Mouse (Mus musculus) WW6 (cell line): ENCODE measurements around the gene Enpp7.

Source experiments
- DNase-seq: peaks from one replicate; pipeline ENCODE4 v3.0.0-alpha.2; 2013; ENCODE audit warnings: low read depth, low spot score

The Enpp7 gene

DNA sequence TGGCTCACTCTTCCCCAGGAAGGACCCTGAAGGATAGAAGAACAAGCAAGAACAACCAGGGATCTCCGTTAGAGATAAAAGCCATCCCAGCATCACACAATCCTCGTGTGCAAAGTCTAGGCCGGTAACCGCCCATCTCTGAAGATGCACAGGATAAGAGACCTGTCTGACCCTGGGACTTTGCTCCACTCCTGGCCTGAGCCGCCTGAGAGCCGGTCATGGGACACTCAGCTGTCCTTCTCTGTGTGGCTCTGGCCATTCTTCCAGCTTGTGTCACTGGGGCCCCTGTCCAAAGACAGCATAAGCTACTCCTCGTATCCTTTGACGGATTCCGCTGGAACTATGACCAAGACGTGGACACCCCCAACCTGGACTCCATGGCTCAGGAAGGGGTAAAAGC is at the start of gene Enpp7:
Gene Enpp7 (plus strand): TSS at position 190 of the 400 bp plus-strand sequence.
- DNase-seq = no peak

DNA sequence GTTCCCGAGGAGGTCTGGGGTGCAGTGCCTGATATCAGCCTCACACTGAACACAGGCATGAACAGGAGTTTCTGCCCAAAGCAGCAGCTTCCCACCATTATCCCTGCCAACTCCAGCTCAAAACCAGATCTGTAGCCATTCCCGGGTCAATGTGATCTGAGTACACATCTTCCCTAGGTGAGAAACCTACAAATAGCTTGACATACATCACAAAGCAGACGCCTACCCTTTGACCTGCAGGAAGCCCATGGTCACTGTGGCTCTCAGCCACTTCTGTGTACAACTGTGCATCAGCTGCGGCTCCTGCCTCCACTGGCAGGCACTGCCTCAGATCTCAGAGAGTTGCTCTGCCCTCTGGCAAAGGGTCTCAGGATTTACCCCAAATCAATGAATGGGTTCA is 48.3 kb upstream of the Enpp7 start:
- DNase-seq = no peak

DNA sequence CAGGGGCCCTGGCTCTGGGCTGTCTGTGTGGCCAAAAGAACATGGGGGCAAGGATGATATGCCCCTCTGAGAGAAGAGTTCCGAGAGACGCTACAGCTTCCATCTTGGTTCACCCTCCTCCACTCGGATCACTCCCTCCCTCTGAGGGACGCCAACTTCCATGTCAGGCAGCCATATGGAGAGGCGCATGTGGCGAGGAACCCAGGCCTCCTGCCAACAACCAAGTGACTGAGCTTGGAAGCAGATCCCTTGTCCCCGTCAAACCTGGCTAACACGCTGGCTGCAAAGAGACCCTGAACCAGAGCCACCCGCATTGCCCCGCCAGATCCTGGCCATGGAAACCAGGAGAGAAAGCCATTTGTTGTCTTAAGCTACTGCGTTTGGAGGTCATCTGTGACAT is 47.4 kb upstream of the Enpp7 start:
- DNase-seq = no peak

DNA sequence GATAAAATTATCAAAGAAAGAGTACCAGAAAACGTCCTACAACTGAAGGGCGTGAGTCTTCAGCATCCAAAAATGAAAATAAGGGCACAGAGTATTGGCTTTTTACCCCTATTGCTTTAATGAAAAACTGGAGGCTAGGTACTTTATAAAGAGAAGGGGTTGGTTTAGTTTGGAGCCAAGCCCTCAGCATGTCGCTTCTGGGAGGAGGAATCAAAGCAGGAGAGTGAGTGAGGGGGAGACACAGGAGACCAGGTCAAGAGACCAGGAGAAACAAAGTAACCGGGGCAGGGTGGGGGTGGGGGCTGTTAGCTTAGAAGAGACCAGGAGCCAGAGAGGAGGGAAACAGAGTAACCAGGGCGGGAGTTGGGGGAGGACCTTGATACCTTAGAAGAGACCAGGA is 46.7 kb upstream of the Enpp7 start:
- no peak for DNase-seq

DNA sequence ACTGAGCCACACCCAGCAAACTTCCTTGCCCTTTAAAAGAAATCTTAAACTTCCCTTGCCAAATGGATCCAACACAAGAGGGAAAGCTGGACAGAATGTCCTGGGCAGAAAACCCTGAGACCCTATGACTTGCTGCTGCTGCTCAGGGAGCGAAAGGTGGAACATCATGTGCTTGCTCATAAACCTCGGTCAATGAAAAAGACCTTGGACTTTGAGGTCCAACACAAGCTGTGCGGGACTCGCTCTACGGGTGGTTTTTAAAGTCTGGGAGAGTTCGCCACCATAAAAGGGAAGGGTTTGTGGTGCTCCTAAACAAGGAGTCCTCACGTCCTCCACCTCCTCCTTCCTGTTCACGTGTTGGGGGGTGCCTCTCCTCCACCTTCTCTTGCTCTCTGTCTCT is 42.1 kb upstream of the Enpp7 start:
- no peak for DNase-seq

DNA sequence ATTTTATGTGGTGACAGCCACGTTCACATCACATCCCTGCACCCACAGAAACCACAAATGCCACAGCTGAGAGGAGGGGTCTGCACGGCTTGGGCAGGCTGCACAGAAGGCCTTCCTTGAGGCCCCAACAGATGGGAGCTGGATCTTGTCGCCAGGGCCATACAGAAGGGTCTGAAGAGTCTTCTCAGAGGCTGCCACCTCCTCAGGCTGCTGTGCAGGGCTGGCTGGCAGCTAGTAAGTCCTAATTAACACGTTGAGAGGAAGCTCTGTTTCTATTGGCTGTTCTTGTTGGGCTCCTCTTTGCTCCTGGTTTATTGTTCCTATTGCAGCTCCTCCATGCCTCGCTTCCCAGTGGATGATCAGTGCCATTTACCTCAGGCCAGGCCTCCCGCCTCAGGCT is 33.0 kb upstream of the Enpp7 start:
- DNase-seq = no peak

DNA sequence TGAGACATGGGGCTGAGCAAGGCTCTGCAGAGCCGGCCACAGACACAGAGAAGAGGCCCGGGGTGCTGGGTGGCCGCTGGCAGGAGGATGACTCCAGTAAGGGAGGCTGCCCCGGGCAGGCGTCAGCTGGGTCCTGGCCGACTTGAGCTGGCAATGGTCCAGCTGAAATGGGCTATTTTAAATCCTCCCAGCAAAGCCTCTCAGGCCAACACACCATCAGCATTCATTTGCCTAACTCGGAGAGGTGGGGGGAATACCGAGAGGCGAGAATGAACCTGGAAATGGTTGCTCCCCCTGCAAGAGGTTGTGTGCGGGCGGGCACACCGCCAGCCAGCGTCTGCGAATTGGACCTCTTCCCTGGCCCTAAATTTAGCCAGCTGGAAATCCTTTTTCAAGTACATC is 30.9 kb upstream of the Enpp7 start:
- no peak for DNase-seq

DNA sequence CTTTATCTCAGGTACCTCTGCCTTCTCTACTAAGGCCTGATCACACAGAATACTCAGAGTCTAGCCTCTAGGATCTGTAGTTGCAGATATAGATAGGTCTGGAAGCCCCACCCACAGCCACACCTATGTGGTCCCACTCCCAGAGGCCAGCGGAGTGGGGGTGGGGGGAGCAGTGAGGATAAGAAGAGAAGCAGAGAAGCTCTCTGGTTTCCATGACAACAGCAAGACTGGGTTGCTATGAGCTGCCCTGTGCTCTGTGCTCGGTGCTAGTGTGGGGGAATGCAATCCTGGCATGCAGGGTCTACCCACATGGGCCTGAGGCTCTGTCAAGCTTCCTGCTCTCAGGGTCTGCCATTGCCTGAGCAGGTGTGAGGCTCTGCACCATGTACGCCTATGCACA is 27.3 kb upstream of the Enpp7 start:
- no peak for DNase-seq

DNA sequence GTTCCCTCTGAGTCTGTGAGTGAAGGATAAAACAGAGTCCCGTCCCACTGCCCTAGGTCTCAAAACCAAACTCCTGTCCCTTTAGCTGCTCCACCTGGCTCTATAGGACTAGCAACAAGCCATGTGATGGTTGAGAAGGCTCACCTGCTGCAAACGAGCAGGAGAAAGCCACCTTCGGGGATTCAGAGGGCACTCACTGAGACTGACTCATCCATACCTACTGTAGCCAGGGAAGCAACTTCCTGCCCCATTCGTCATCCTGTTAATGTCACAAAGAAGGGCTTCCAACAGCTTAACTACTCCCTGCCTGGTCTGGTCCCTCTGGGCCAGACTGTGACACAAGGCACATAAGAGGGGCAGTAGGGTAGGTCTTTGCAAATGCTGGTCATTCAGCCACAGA is 25.5 kb upstream of the Enpp7 start:
- no peak for DNase-seq

DNA sequence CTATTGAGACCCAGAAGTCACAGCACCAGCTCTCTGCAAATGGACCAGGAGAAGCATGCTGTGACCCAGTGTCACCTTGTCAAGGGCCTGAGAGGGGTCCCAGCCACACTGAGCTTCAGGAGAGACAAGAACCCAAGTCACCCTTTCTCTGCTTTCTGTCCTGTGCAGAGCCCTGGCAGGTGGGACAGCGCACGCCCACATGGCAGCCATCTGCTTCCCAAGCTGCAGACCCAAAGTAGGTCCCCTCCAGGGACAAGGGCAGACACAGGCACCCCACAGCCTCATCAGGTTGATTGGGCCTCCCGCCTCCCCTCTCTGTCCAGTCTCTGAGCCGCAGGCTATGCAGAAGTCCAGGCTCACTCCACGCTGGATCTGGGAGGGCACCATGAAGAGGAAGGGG is 24.1 kb upstream of the Enpp7 start:
- DNase-seq = no peak

DNA sequence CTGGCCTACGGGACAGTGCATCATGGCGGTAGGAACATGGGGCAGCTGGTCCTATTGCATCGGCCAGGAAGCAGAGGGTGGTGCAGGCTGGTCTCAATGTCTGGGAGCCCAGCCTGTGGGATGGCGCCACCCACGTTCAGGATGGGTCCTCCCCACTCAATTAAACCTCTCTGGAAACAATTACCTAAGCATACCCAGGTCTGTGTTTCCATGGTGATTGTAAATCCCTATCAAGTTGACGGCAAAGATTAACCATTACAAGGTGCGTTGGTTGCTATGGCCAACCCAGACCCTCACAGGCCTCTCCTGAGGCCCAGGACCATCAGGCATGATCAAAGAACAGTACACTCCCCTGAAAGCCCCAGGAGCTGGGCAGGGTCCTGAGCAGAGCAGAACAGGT is 22.9 kb upstream of the Enpp7 start:
- DNase-seq = no peak

DNA sequence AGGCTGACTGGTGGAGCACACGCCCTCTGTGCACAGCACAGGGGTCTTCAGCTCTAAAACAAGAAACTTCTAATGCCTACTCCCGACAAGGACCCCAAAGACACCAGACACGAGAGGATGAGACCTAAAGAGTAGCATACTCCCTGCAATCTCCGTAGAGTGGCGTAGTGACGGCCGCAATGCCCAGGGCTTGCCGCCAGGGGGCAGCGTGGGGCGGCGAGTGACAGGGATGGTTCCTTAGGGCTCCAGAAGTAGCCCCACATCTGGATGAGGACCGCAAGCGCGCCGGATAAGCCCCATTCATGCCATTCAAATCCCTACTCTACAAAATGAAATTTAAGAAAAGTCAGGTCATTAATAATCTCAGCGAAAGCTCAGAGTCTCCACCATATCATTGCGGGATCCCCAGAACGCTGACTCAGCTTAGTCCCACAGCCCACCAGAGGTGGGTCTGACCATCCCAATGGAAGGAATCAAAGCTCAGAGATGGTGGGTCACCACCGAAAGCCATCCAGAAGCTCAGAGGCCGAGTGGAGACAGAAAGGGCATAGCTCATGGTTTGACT is 16.4 kb upstream of the Enpp7 start:
- peak; percentile 50 for DNase-seq

DNA sequence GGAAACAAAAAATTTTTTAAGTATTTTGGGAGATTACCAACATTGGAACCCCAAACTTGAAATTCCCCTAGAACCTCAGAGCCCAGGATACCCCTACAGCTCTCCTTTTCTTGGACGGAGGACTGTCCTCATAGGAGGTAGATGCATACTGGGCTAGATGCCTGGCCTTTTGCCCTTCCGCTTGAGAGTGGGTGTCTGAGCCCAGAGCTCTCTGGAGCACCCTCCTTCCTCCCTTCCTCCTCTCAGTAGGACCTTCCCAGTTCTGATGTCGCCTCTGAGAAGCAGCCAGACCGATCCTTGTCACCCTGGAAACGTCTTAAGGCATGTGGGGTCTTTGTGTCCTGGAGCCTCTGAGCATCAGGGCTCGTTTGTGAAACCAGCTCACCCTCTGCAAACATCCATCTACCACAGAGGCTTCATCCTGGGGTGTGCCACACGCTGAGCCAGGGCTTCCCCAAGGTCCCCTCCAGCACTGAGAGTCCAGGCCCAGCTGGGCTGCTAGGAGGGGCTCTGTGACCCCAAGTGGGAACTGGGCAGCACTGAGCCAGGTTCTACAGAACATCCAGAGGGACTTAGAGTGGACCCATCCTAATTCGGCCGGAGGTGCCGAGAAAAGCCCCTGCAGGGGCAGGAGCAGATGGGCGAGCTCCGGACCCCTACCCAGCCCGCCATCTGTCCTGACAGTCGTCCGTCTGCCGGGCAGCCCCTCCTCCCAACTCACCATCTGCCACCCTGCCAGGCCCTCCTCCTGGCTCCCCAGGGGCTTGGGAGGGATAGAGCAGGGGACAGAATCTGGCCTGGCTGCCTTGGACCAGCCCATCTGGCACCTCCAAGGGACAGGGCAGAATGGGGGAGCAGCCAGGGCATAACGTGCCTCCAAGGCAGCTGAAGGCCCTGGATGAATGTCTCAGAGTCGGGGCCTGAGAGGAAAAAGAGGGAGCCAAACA is 15.3 kb upstream of the Enpp7 start:
- DNase-seq = no peak

DNA sequence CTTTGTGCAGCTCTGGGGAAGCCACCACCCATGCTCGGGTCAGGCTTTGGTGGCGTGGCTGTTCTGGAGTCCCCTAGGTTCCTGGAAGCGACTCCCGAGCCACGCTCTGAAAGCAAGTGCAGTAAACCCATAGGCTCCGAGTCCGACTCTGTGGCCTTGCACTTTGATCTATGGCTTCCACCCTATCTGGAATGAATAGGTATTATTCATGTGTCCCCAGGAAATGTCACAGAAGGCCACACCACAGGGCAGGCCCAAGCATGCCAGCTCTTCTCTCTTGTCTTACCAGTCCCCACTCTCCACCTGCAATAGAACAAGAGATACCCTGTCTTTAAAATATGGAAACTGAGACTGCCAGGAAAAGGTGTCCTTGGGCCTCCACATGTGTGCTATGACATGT is 13.6 kb upstream of the Enpp7 start:
- DNase-seq = no peak

DNA sequence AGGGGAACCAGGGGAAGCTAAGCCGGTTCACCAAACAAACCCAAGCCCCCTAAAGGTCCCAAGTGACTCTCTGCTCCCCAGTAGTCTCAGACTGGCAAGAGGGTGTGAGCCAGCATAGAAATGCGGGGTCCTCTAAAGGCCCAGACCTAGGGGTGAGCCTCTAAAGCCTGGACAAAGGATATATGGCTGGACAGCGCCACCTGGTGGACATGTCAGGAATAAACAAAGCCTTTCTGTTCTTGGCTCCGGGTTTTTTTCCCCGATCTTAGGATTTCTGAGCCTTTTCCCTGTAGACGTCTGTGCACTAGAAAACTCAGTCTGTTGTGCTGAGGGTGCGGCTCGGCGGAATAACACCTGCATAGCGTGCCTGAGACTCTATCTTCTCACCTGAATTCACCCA is 12.6 kb upstream of the Enpp7 start:
- DNase-seq = peak; percentile 48

DNA sequence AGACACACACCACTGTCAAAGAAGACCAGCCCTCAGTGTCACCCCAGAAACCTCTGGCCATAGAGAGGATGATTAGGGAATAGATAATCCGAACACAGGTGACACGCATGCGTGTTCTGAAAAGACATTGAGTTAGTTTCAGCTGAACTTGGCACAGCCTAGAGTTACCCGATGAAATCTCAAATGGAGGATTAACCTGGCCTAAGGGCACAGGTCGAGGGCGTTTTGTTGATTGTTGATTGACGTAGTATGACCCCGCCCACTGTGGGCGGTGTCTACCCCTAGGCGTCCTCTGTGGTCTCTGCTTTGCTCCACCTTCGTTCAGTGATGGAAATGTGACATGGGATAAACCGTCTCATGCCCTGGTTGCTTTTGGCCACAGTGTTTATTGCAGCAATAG is 12.1 kb upstream of the Enpp7 start:
- peak; percentile 67 for DNase-seq

DNA sequence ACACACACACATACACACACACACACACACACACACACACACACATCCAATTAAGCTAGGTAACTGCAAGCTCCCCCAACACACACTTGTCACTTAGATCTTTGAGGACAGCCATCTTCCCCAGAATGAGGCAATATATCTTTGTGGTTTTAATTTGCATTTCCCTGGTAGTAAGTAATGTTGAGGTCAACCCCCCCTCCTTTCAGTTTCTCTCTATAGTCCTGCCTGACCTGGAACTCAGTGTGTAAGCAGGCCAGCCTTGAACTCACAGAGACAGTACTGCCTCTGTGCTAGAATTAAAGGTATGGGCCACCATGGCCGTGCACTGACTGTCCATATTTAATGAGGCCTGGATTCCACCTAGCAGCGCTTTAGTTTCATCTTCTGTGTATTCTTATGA is 7.6 kb upstream of the Enpp7 start:
- DNase-seq = no peak

DNA sequence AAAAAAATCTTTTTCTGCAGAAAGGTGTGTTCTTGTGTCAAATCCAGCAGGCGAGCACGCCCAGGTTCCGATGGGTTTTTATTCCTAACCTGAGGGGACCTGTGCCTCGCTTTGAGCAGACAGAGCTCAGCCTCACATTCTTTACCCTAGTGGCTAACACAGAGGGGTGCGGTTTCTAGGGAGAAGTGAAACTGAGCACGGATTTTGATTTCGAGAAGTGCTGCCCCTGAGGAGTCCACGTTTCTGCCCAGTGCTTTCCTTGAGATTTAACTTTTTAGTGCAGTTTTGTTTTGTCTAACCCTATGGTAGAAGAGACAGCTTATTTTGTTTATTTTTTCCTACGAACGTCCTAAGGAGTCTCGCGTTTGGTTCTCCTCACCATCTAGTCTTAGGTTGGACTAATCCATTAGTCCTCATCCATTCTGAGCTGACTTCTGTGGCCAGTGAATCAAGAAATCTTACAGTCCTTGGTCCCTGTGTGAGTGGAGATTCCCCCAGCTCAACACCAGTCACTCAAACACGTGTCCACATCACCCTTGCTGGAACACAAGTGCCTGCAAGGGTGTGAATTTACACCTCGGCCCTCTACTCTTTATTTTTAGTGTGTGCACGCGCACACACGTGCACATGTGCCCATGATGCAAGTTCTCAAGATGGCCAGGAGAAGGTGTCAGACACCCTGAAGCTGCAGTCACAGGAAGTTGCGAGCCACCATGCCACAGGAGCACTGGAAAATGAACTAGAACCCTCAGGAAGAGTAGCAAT is 6.8 kb upstream of the Enpp7 start:
- DNase-seq = no peak

DNA sequence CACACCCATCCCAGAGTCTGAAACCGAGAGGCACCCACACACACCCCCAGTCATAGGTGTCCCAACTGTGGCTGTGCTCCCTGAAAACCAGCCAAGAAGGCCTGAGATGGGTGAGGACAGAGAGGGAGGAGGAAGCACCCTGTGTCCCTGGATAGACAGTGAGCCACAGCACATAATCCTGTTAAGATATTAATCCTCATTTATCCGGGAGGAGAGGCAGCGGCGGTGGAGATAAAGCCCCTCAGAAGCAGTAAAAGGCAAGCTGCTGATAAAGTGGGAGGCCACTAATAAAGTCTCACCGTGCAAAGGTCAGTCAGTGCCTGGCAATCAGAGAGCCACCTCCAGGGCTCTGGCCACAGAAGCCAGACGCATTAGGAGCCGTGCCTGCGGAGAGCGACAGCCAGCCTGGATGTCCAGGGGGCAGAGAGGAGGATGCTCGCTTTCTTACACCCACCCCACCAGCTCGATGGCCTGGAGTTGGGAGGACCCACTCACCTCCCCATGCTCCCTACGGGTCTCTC is 5.3 kb upstream of the Enpp7 start:
- DNase-seq = no peak

DNA sequence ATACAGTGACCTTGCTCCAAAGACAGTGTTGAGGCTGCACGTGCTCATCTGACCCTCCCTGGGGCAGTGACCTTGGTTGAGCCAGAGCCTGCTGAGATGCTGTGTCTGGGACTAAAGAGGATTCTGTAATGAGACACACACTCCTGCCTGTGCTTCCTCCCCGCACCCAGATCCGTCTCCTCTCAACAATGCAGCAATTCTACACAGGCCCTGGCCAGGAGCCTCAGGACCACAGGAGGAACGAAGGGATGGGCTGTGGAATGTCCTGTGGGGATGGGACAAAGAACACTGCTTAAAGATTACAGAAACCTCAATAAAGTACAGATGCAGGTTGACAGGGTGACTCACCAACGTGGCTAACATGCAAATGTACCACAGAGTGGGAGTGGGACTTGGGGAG is 2.4 kb upstream of the Enpp7 start:
- no peak for DNase-seq

DNA sequence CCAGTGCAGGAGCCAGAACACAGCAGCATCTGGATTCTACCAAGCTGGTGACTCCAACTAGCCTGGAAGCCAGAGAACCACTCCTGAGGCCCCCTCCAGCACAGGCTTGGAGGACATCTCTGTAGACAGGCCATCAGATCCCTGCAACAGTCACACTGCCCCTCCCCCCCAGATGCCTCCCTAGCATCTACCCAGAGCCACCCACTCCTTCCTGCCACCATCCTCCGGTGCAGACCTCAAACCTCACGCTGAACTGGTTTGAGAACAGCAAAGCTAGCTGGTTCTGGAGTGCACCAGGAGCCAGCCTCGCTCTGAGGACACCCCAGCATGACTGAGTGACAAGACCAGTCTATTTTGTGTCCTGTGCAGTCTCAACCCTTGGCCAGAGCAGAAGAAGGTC is 4.8 kb downstream of the Enpp7 start:
- DNase-seq = no peak

DNA sequence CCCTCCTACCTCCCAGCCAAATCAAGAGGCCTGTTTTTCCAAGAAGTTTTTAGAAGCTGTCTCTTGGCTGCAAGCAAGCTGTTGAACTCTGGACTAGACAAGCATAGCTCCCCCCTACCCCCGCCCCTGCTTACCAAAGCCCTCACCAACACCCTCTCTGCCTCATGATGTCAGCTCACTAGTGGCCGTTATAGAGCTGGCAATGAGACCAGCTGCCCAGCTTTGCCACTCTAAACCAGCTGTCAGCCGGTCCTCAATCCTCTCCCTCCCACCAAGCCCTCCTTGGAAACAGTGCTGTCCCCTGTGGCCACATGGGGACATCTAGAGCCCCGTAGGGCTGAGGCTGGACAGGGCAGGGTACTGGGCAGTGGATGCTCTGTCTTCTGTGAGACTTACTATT is 7.5 kb downstream of the Enpp7 start:
- DNase-seq = no peak
